8 mouse cellular contexts compared by ENCODE assay signal in genomic region chrX:150798493-150799177, GRCm38 (mm10). TPM values are rescaled to one million over a fixed set of nuclear protein-coding genes. Genes with fewer than 3 reads are reported as not detected.
DNase-seq lines count a peak whose midpoint lies in the region; ATAC-seq lines count a peak whose summit lies in the region.
"Not testable (repeated sequence)": the region's sequence is repeated elsewhere in the genome, so short reads cannot be mapped to it uniquely, and the experiment has no call there.

No protein-coding gene starts in this region.

- H3K36me3 ChIP-seq in embryonic facial prominence, embryonic 11.5 days (replicated peaks; ENCODE audit: control insufficient read depth, insufficient read depth, low read depth, low read length); forebrain, embryonic 14.5 days (ENCODE audit: control insufficient read depth, insufficient read depth, low read length); heart, embryonic 14.5 days (ENCODE audit: control insufficient read depth, insufficient read depth, low read length); hindbrain, embryonic 15.5 days; kidney, embryonic 15.5 days; liver, embryonic 11.5 days (ENCODE audit: control insufficient read depth, insufficient read depth, low read length); midbrain, embryonic 12.5 days; neural tube, embryonic 13.5 days: not testable (repeated sequence)

- 61% methylated on average over 4 of the region's 10 CpGs for WGBS in embryonic facial prominence, embryonic 11.5 days
- WGBS in forebrain, embryonic 14.5 days: 79% methylated on average over 5 of the region's 10 CpGs
- 31% methylated on average over 4 of the region's 10 CpGs for WGBS in heart, embryonic 14.5 days
- 82% methylated on average over 4 of the region's 10 CpGs for WGBS in hindbrain, embryonic 15.5 days
- 44% methylated on average over 5 of the region's 10 CpGs for WGBS in kidney, embryonic 15.5 days
- 54% methylated on average over 4 of the region's 10 CpGs for WGBS in liver, embryonic 11.5 days
- 81% methylated on average over 4 of the region's 10 CpGs for WGBS in midbrain, embryonic 12.5 days
- 80% methylated on average over 1 of the region's 10 CpGs for WGBS in neural tube, embryonic 13.5 days

- not testable (repeated sequence) for H3K27ac ChIP-seq in embryonic facial prominence, embryonic 11.5 days (replicated peaks; ENCODE audit: low read depth, low read length); forebrain, embryonic 14.5 days (ENCODE audit: low read depth, low read length); hindbrain, embryonic 15.5 days (replicated peaks); liver, embryonic 11.5 days (ENCODE audit: low read depth, low read length); midbrain, embryonic 12.5 days (replicated peaks); neural tube, embryonic 13.5 days (replicated peaks)
- 0 out of 4 replicates have a peak overlapping the region, but pooled peaks have one; percentile 24 to 33 for H3K27ac ChIP-seq in heart, embryonic 14.5 days (replicated peaks in 1 of 2; ENCODE audit: control insufficient read depth in 1 of 2, insufficient read depth in 1 of 2, low read depth in 2 of 2, low read length in 2 of 2)
- peak overlapping the region; percentile 56; the same call in 1 of the 2 replicates for H3K27ac ChIP-seq in kidney, embryonic 15.5 days

- not testable (repeated sequence) for H3K9ac ChIP-seq in embryonic facial prominence, embryonic 11.5 days (replicated peaks; ENCODE audit: low read length); forebrain, embryonic 14.5 days (ENCODE audit: low read length); heart, embryonic 14.5 days (ENCODE audit: low read length); hindbrain, embryonic 15.5 days; kidney, embryonic 15.5 days; liver, embryonic 11.5 days (ENCODE audit: low read depth, low read length); midbrain, embryonic 12.5 days (replicated peaks); neural tube, embryonic 13.5 days

- H3K4me1 ChIP-seq in embryonic facial prominence, embryonic 11.5 days (ENCODE audit: control insufficient read depth, insufficient read depth, low read length); forebrain, embryonic 14.5 days (ENCODE audit: control insufficient read depth, insufficient read depth, low read length); heart, embryonic 14.5 days (ENCODE audit: control insufficient read depth in 2 of 2, insufficient read depth in 2 of 2, low read length in 2 of 2); hindbrain, embryonic 15.5 days (replicated peaks); kidney, embryonic 15.5 days; liver, embryonic 11.5 days (replicated peaks; ENCODE audit: control insufficient read depth, insufficient read depth, low read length); midbrain, embryonic 12.5 days; neural tube, embryonic 13.5 days (replicated peaks): not testable (repeated sequence)

- H3K27me3 ChIP-seq in embryonic facial prominence, embryonic 11.5 days (ENCODE audit: control insufficient read depth, insufficient read depth, low read length); forebrain, embryonic 14.5 days (replicated peaks; ENCODE audit: control insufficient read depth, insufficient read depth, low read length); heart, embryonic 14.5 days (ENCODE audit: control insufficient read depth, insufficient read depth, low read length); hindbrain, embryonic 15.5 days; kidney, embryonic 15.5 days; liver, embryonic 11.5 days (replicated peaks; ENCODE audit: control insufficient read depth, insufficient read depth, low read length); midbrain, embryonic 12.5 days; neural tube, embryonic 13.5 days: not testable (repeated sequence)

- not testable (repeated sequence) for H3K4me3 ChIP-seq in embryonic facial prominence, embryonic 11.5 days (ENCODE audit: low read depth, low read length); forebrain, embryonic 14.5 days (ENCODE audit: low read depth, low read length); heart, embryonic 14.5 days (ENCODE audit: control insufficient read depth in 1 of 2, insufficient read depth in 1 of 2, low read depth in 1 of 2, low read length in 2 of 2); hindbrain, embryonic 15.5 days; kidney, embryonic 15.5 days (replicated peaks); liver, embryonic 11.5 days (ENCODE audit: low read depth, low read length); midbrain, embryonic 12.5 days; neural tube, embryonic 13.5 days

- peak; percentile 98 for ATAC-seq in embryonic facial prominence, embryonic 11.5 days (replicated peaks; ENCODE audit: insufficient number of reproducible peaks, low FRiP score, low TSS enrichment, low read depth)
- ATAC-seq in forebrain, embryonic 14.5 days: peak; percentile 76
- ATAC-seq in heart, embryonic 14.5 days (ENCODE audit: insufficient number of reproducible peaks, insufficient read depth, low FRiP score, low read depth): peak; percentile 91
- ATAC-seq in hindbrain, embryonic 15.5 days (ENCODE audit: low FRiP score, low read depth): peak; percentile 95
- ATAC-seq in kidney, embryonic 15.5 days (replicated peaks; ENCODE audit: low FRiP score): peak; percentile 98
- peak; percentile 61 for ATAC-seq in liver, embryonic 11.5 days (replicated peaks; ENCODE audit: low FRiP score)
- ATAC-seq in midbrain, embryonic 12.5 days (ENCODE audit: low FRiP score, low read depth): peak; percentile 92
- peak; percentile 86 for ATAC-seq in neural tube, embryonic 13.5 days (ENCODE audit: low read depth)

- not testable (repeated sequence) for H3K9me3 ChIP-seq in embryonic facial prominence, embryonic 11.5 days (replicated peaks; ENCODE audit: control insufficient read depth, low read length); forebrain, embryonic 14.5 days (replicated peaks; ENCODE audit: control insufficient read depth, low read length); heart, embryonic 14.5 days (ENCODE audit: control insufficient read depth, low read length); hindbrain, embryonic 15.5 days; kidney, embryonic 15.5 days (replicated peaks); liver, embryonic 11.5 days (ENCODE audit: control insufficient read depth, low read length); midbrain, embryonic 12.5 days; neural tube, embryonic 13.5 days

- DNase-seq in embryonic facial prominence, embryonic 11.5 days (ENCODE audit: low spot score); forebrain, embryonic 14.5 days (ENCODE audit: low spot score); liver, embryonic 11.5 days (ENCODE audit: low spot score): not testable (repeated sequence)

- not testable (repeated sequence) for H3K4me2 ChIP-seq in embryonic facial prominence, embryonic 11.5 days (ENCODE audit: low read depth, low read length); forebrain, embryonic 14.5 days (ENCODE audit: low read length); heart, embryonic 14.5 days (ENCODE audit: low read length); hindbrain, embryonic 15.5 days; kidney, embryonic 15.5 days; liver, embryonic 11.5 days; midbrain, embryonic 12.5 days (replicated peaks); neural tube, embryonic 13.5 days

RNA-seq across cellular contexts. Expression of gene Maged2, which starts 15.5 kb away (rescaled TPM):
- polyA plus RNA-seq in embryonic facial prominence, embryonic 11.5 days (2014; fragmentation: Nextera tagmentation; extraction: Ambion mirVana): 537 and 556 TPM in 2 replicates
- 381 and 391 TPM in 2 replicates for polyA plus RNA-seq in forebrain, embryonic 14.5 days (2014; fragmentation: Nextera tagmentation; extraction: Ambion mirVana)
- 590 and 670 TPM in 2 replicates for polyA plus RNA-seq in heart, embryonic 14.5 days (2014; fragmentation: Nextera tagmentation; extraction: Ambion mirVana)
- polyA plus RNA-seq in hindbrain, embryonic 15.5 days (2015; fragmentation: Nextera tagmentation; extraction: Ambion mirVana): 488 and 500 TPM in 2 replicates
- 647 and 740 TPM in 2 replicates for polyA plus RNA-seq in kidney, embryonic 15.5 days (2015; fragmentation: Nextera tagmentation; extraction: Ambion mirVana)
- polyA plus RNA-seq in liver, embryonic 11.5 days (2014; fragmentation: Nextera tagmentation; extraction: Ambion mirVana): 198 and 202 TPM in 2 replicates
- polyA plus RNA-seq in midbrain, embryonic 12.5 days (2016; fragmentation: Nextera tagmentation; extraction: Ambion mirVana): 301 and 342 TPM in 2 replicates
- 408 and 440 TPM in 2 replicates for polyA plus RNA-seq in neural tube, embryonic 13.5 days (2015; fragmentation: Nextera tagmentation; extraction: Ambion mirVana)
